Mouse (Mus musculus) lung, embryonic 16.5 days (tissue): ENCODE data around the gene Nkiras2. TPM values are rescaled to one million over a fixed set of nuclear protein-coding genes. Genes with fewer than 3 reads are reported as not detected.

Experiments used
- ATAC-seq: fragments of 200-750 bp; cut with Nextera tagmentation; 2 replicates; pipeline ENCODE4 v1.8.0; 2017; ENCODE audit warnings: low read depth, mild to moderate bottlenecking, moderate library complexity
- H3K27ac ChIP-seq: fragments of 300-500 bp; sonication (generic); 2 replicates; pipeline ENCODE4 v1.5.1; 2014; ENCODE audit warnings: mild to moderate bottlenecking, control low read depth, low read length
- H3K27me3 ChIP-seq: fragments of 300-500 bp; sonication (generic); 2 replicates; pipeline ENCODE4 v1.6.1; 2014; ENCODE audit warnings: low read depth, low read length, mixed read lengths; ENCODE audit not compliant: control insufficient read depth, insufficient read depth
- H3K36me3 ChIP-seq: fragments of 300-500 bp; sonication (generic); 2 replicates; pipeline ENCODE4 v1.6.1; 2014; ENCODE audit warnings: low read length; ENCODE audit not compliant: control insufficient read depth, insufficient read depth
- H3K4me1 ChIP-seq: fragments of 300-500 bp; sonication (generic); replicated peaks from 2 replicates; pipeline ENCODE4 v1.6.1; 2014; ENCODE audit warnings: low read length, mixed read lengths; ENCODE audit not compliant: control insufficient read depth, insufficient read depth
- H3K4me2 ChIP-seq: fragments of 300-500 bp; sonication (generic); 2 replicates; pipeline ENCODE4 v1.6.1; 2014; ENCODE audit warnings: low read depth, low read length, control low read depth
- H3K4me3 ChIP-seq: fragments of 300-500 bp; sonication (generic); 2 replicates; pipeline ENCODE4 v1.5.1; 2014; ENCODE audit warnings: mild to moderate bottlenecking, low read length, control low read depth
- H3K9ac ChIP-seq: fragments of 300-500 bp; sonication (generic); 2 replicates; pipeline ENCODE4 v1.6.1; 2014; ENCODE audit warnings: low read length, control low read depth
- H3K9me3 ChIP-seq: fragments of 300-500 bp; sonication (generic); 2 replicates; pipeline ENCODE4 v1.6.1; 2016; ENCODE audit warnings: low read length; ENCODE audit not compliant: control insufficient read depth
- WGBS: fragments of 180-500 bp; shearing (Covaris S2); extraction: QIAGEN DNeasy Blood & Tissue Kit; methylation state at CpG from one replicate; pipeline ENCODE4 v1.1.7; 2014; 5-methylcytosine and 5-hydroxymethylcytosine counted together
- polyA plus RNA-seq: library from polyadenylated mRNA; unstranded; fragments of >200 nt; fragmentation: Nextera tagmentation; extraction: Ambion mirVana; gene quantifications from 2 replicates; pipeline ENCODE4 v1.2.1, GENCODE M21; 2015

The Nkiras2 gene
- polyA plus RNA-seq, 1 experiment from 2014 or later = 58.3 TPM

DNA sequence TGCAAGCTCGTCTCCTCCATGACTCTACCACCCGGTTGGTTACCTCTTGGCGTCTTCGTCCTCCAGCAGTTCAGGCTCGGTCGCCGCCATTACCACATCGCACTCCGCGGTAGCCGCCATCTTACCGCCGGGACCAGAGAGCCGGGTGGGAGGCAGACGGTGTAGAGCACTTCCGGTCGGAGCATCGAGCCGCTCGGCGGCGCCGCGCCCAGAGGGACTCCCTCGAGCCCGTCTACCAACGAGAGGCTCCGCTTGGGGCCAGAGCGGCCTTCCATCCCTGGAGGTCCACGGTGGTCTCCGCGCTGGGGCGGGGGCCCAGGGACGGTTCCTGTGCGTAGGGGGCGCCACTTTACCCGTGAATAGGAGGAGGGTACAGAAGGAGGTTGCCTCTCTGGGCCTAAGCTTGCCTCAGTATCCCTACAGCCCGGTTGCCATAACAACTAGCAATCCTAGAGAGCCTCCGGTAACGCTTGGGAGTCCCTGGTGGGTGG is 486 bp downstream of the Nkiras2 start:
- no peaks in the 10 kb centered on the region for H3K27me3 ChIP-seq
- peak overlapping the region; percentile 94 for H3K27ac ChIP-seq
- H3K4me2 ChIP-seq = peak overlapping the region; percentile 59
- no peaks in the 10 kb centered on the region for H3K36me3 ChIP-seq
- WGBS = 0% methylated on average over 40 of the region's 40 CpGs
- peak; percentile 95 for ATAC-seq
- H3K9ac ChIP-seq = peak overlapping the region; percentile 97
- peak overlapping the region; percentile 97 for H3K4me3 ChIP-seq
- peaks cover 22% of the 10 kb centered on the region for H3K4me1 ChIP-seq
- H3K9me3 ChIP-seq = no peaks in the 10 kb centered on the region

- 4% methylated on average over 11 of the region's 11 CpGs for WGBS
- H3K36me3 ChIP-seq = 0 out of 2 replicates have a peak, but pooled peaks cover 1% of the 10 kb centered on the region
- peaks cover 22% of the 10 kb centered on the region for H3K4me1 ChIP-seq
- no peaks in the 10 kb centered on the region for H3K27me3 ChIP-seq
- peak within 1 kb of the TSS; percentile 59 for H3K4me2 ChIP-seq
- H3K9ac ChIP-seq = peak within 1 kb of the TSS; percentile 97
- H3K9me3 ChIP-seq = no peaks in the 10 kb centered on the region
- H3K4me3 ChIP-seq = peak within 1 kb of the TSS; percentile 97
- ATAC-seq = no peak
- peak within 1 kb of the TSS; percentile 94 for H3K27ac ChIP-seq
Measured at GRCm38 (mm10) chr11:100619982-100620381, 938 bp downstream of the Nkiras2 start, which contains the start of gene Dnajc7. Gene Dnajc7, minus strand, starts transcription at chr11:100620168.

- no peaks in the 10 kb centered on the region for H3K27me3 ChIP-seq
- H3K36me3 ChIP-seq = peaks cover 10% of the 10 kb centered on the region
- peak overlapping the region; percentile 79 for H3K4me2 ChIP-seq
- H3K4me1 ChIP-seq = peaks cover 20% of the 10 kb centered on the region
- H3K9ac ChIP-seq = peak overlapping the region; percentile 92
- H3K4me3 ChIP-seq = peak overlapping the region; percentile 90
- under 1% methylated on average over 24 of the region's 24 CpGs for WGBS
- H3K9me3 ChIP-seq = no peaks in the 10 kb centered on the region
- peak; percentile 87 for ATAC-seq
- peak overlapping the region; percentile 77 for H3K27ac ChIP-seq
Measured at GRCm38 (mm10) chr11:100622714-100623113, 3.7 kb downstream of the Nkiras2 start.

DNA sequence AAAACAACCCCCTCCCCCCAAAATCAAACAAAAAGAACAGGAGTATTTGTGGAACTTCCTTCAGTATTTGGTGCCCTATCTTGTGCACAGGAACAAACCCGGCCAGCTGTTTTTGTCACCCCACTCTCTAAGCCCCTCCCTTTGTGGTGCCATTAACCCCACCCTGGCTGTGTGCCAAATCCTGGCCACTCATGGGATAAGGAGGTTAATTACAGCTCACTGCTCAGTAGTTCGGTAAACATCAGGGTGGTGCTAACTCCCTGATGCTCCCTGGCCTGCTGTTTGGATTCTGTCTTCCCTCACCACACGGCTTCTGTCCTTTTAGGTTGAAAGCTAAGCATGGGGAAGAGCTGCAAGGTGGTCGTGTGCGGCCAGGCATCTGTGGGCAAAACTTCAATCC is 4.8 kb downstream of the Nkiras2 start:
- Histone ChIP-seq H3K27me3 (no peaks in the 10 kb centered on the region), H3K4me3 (peak overlapping the region; percentile 90), H3K9me3 (no peaks in the 10 kb centered on the region), H3K36me3 (peaks cover 10% of the 10 kb centered on the region), H3K4me1 (peaks cover 17% of the 10 kb centered on the region), H3K27ac (no peak overlapping the region), H3K4me2 (peak overlapping the region; percentile 79), H3K9ac (peak overlapping the region; percentile 92; the same call in 1 of the 2 replicates)
- no peak for ATAC-seq
- WGBS = 30% methylated on average over 5 of the region's 5 CpGs

- H3K27me3 ChIP-seq = no peaks in the 10 kb centered on the region
- peaks cover 10% of the 10 kb centered on the region for H3K36me3 ChIP-seq
- H3K4me3 ChIP-seq = no peak overlapping the region
- no peak overlapping the region for H3K9ac ChIP-seq
- peak overlapping the region; percentile 58 for H3K27ac ChIP-seq
- WGBS = 91% methylated on average over 23 of the region's 23 CpGs
- H3K4me1 ChIP-seq = peaks cover 15% of the 10 kb centered on the region
- no peak overlapping the region for H3K4me2 ChIP-seq
- no peaks in the 10 kb centered on the region for H3K9me3 ChIP-seq
- ATAC-seq = no peak
Measured at GRCm38 (mm10) chr11:100625754-100626700, 7.0 kb downstream of the Nkiras2 start.

- no peak overlapping the region for H3K4me2 ChIP-seq
- H3K27me3 ChIP-seq = no peaks in the 10 kb centered on the region
- peak overlapping the region; percentile 58 for H3K27ac ChIP-seq
- peaks cover 10% of the 10 kb centered on the region for H3K36me3 ChIP-seq
- no peaks in the 10 kb centered on the region for H3K9me3 ChIP-seq
- H3K9ac ChIP-seq = no peak overlapping the region
- no peak overlapping the region for H3K4me3 ChIP-seq
- H3K4me1 ChIP-seq = peaks cover 15% of the 10 kb centered on the region
- peak; percentile 44; the same call in 1 of the 2 replicates for ATAC-seq
- 13% methylated on average over 9 of the region's 9 CpGs for WGBS
Measured at GRCm38 (mm10) chr11:100626701-100627195, 7.7 kb downstream of the Nkiras2 start.

- Histone ChIP-seq H3K27ac (no peak overlapping the region), H3K9me3 (no peaks in the 10 kb centered on the region), H3K4me3 (no peak overlapping the region), H3K4me1 (peaks cover 15% of the 10 kb centered on the region), H3K4me2 (no peak overlapping the region), H3K27me3 (no peaks in the 10 kb centered on the region), H3K9ac (no peak overlapping the region), H3K36me3 (peaks cover 10% of the 10 kb centered on the region)
- ATAC-seq = no peak
- 65% methylated on average over 5 of the region's 5 CpGs for WGBS
Measured at GRCm38 (mm10) chr11:100628056-100628455, 9.0 kb downstream of the Nkiras2 start.

- peaks cover 9% of the 10 kb centered on the region for H3K4me1 ChIP-seq
- H3K4me3 ChIP-seq = no peak overlapping the region
- H3K9ac ChIP-seq = no peak overlapping the region; the same call in 1 of the 2 replicates
- H3K9me3 ChIP-seq = no peaks in the 10 kb centered on the region
- no peak overlapping the region for H3K4me2 ChIP-seq
- H3K36me3 ChIP-seq = peaks cover 10% of the 10 kb centered on the region
- no peak for ATAC-seq
- no peaks in the 10 kb centered on the region for H3K27me3 ChIP-seq
- H3K27ac ChIP-seq = no peak overlapping the region
- WGBS = 45% methylated on average over 13 of the region's 13 CpGs
Measured at GRCm38 (mm10) chr11:100628862-100629352, 9.9 kb downstream of the Nkiras2 start.

DNA sequence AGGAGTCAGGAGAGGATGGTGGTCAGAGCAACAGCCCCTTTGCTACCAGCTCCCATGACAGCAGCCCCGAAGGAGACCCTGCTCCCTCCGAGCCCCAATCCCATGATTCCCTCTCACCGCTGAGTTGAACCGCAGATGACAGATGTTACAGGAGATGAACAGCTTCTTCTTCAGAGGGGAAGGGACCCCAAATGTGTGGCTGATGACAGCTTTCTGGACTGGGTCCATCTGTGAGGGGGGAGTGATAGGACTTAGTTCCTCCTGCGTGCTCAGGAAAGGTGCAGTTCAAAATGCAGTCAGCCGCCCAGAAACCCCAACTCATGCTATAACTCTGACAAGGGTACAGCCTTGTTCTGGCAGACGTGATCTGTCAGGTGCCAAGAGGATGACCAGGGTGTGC is 15.5 kb downstream of the Nkiras2 start:
- Histone ChIP-seq H3K4me1 (no peaks in the 10 kb centered on the region), H3K4me2 (no peak overlapping the region), H3K4me3 (no peak overlapping the region), H3K27me3 (peaks cover 4% of the 10 kb centered on the region), H3K27ac (no peak overlapping the region), H3K36me3 (no peaks in the 10 kb centered on the region), H3K9me3 (no peaks in the 10 kb centered on the region), H3K9ac (no peak overlapping the region)
- no peak for ATAC-seq
- 55% methylated on average over 7 of the region's 7 CpGs for WGBS
